Mouse (Mus musculus): Measurements from ENCODE around the gene Hdgfl2. TPM values are rescaled to one million over a fixed set of nuclear protein-coding genes. Genes with fewer than 3 reads are reported as not detected.
"Not testable (repeated sequence)": the region's sequence is repeated elsewhere in the genome, so short reads cannot be mapped to it uniquely, and the experiment has no call there.

The Hdgfl2 gene
- polyA plus RNA-seq, 1 experiment from 2014 or later = 101 TPM

DNA sequence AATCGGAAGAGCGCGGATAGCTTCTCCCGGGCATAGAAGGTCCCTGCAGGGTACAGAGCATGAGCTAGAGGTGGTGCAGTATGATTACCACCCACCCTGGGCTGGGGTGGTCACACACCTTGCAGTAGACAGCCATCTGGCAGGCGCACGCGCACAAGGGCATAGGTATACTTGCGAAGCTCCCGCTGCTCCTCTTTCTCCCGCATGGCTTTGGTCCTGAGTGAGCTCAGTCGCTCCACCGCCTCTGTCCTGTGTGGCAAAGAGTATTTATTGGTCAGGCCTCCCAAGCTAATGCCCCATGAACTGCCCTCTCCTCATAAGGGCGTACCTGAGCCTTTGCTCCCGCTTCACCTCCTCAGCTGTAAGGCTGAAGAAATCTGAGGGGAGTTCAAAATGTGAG, 10.4 kb upstream of the Hdgfl2 start:
- DNase-seq (ENCODE audit: low spot score) (no peak), ATAC-seq (replicated peaks; ENCODE audit: insufficient number of reproducible peaks, low FRiP score, low TSS enrichment, low read depth) (no peak)
- Histone ChIP-seq H3K4me2 (ENCODE audit: low read depth, low read length) (no peak overlapping the region), H3K27ac (replicated peaks; ENCODE audit: low read depth, low read length) (no peak overlapping the region), H3K9me3 (replicated peaks; ENCODE audit: control insufficient read depth, low read length) (no peaks in the 10 kb centered on the region), H3K4me3 (ENCODE audit: low read depth, low read length) (no peak overlapping the region), H3K9ac (replicated peaks; ENCODE audit: low read length) (no peak overlapping the region), H3K4me1 (ENCODE audit: control insufficient read depth, insufficient read depth, low read length) (no peaks in the 10 kb centered on the region; the same call in 1 of the 2 replicates), H3K36me3 (replicated peaks; ENCODE audit: control insufficient read depth, insufficient read depth, low read depth, low read length) (peaks cover 26% of the 10 kb centered on the region), H3K27me3 (ENCODE audit: control insufficient read depth, insufficient read depth, low read length) (no peaks in the 10 kb centered on the region)
- WGBS = 94% methylated on average over 14 of the region's 14 CpGs

DNA sequence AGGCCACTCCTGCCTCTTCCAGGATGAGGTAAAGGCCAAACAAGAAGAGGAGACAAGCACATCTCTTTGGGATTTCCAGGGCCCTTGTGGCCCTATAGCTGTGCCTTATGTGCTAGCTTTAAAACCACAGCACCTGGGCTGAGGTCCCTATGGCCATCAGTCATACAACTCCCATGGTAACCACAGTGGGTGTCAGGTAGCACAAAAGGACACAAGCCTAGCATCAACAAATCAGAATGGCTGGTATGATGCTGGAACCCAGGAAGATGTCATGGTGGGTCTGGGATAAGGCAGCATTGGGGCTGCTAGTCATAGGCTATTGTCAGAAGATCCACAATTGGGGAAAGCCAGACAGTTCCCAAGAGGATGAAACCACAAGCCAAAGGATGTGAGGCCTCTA, 8.3 kb upstream of the Hdgfl2 start:
- no peaks in the 10 kb centered on the region for H3K9me3 ChIP-seq (replicated peaks; ENCODE audit: control insufficient read depth, low read length)
- no peak overlapping the region for H3K4me3 ChIP-seq (ENCODE audit: low read depth, low read length)
- H3K36me3 ChIP-seq (replicated peaks; ENCODE audit: control insufficient read depth, insufficient read depth, low read depth, low read length) = peaks cover 22% of the 10 kb centered on the region
- no peak overlapping the region for H3K9ac ChIP-seq (replicated peaks; ENCODE audit: low read length)
- H3K4me1 ChIP-seq (ENCODE audit: control insufficient read depth, insufficient read depth, low read length) = no peaks in the 10 kb centered on the region; the same call in 1 of the 2 replicates
- H3K4me2 ChIP-seq (ENCODE audit: low read depth, low read length) = no peak overlapping the region
- no peak for DNase-seq (ENCODE audit: low spot score)
- H3K27me3 ChIP-seq (ENCODE audit: control insufficient read depth, insufficient read depth, low read length) = no peaks in the 10 kb centered on the region
- H3K27ac ChIP-seq (replicated peaks; ENCODE audit: low read depth, low read length) = no peak overlapping the region
- ATAC-seq (replicated peaks; ENCODE audit: insufficient number of reproducible peaks, low FRiP score, low TSS enrichment, low read depth) = no peak

DNA sequence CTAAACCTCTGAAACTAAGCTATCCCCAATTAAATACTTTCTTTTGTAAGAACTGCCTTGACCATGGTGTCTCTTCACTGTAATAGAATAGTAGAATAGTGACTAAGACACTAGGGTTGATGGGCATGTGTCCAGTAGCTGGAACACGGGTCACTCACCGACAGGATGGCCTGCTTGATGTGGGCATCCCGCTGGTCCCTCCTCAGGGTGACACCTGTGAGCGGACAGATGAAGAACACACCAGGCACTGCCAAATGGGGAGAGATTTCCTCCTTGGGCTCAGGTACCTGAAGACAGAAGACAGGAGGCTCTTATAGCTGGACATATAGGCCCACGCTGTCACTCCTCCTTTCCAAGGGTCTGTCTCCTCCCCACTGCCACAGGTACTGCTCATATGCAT, 7.2 kb upstream of the Hdgfl2 start:
- no peak overlapping the region for H3K4me2 ChIP-seq (ENCODE audit: low read depth, low read length)
- WGBS = 96% methylated on average over 5 of the region's 5 CpGs
- H3K9ac ChIP-seq (replicated peaks; ENCODE audit: low read length) = no peak overlapping the region
- no peak overlapping the region for H3K27ac ChIP-seq (replicated peaks; ENCODE audit: low read depth, low read length)
- no peak for ATAC-seq (replicated peaks; ENCODE audit: insufficient number of reproducible peaks, low FRiP score, low TSS enrichment, low read depth)
- H3K27me3 ChIP-seq (ENCODE audit: control insufficient read depth, insufficient read depth, low read length) = no peaks in the 10 kb centered on the region
- no peaks in the 10 kb centered on the region for H3K9me3 ChIP-seq (replicated peaks; ENCODE audit: control insufficient read depth, low read length)
- peaks cover 19% of the 10 kb centered on the region for H3K36me3 ChIP-seq (replicated peaks; ENCODE audit: control insufficient read depth, insufficient read depth, low read depth, low read length)
- no peak for DNase-seq (ENCODE audit: low spot score)
- no peak overlapping the region for H3K4me3 ChIP-seq (ENCODE audit: low read depth, low read length)
- no peaks in the 10 kb centered on the region; the same call in 1 of the 2 replicates for H3K4me1 ChIP-seq (ENCODE audit: control insufficient read depth, insufficient read depth, low read length)

DNA sequence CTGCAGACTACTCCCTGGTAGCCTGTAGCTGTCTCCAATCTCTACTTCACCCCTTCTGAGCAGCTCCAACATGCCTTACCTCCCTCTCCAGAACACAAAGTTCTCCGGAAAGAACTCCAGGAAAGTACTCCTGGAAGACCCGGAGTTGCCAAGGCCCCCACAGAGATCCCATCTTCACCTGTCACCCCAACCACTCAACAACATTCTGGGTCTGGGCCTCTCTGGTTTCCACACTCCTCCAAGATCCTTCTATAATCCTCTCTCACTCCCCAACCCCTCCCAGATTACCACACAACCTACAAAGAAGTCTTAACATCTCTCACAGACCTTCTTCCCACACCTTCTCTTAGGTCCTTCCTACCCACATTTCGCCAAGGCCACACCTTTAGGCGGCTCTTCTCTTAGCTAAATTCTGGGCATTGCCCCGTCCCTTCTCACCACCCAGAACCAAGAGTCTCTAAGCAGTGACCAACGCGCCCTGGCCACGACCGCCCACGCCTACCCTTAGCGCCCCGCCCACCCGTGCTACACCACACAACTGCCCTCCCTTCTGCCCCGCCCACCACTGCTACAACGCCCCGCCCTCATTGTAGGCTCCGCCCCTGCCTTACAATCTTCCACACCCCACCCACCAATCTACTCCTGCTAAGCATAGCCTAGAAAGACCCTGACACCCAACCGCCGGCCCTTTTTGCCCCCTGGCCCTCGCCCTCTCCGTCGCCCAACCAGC, 5.2 kb upstream of the Hdgfl2 start:
- peaks cover 8% of the 10 kb centered on the region; the same call in 1 of the 2 replicates for H3K36me3 ChIP-seq (replicated peaks; ENCODE audit: control insufficient read depth, insufficient read depth, low read depth, low read length)
- H3K9ac ChIP-seq (replicated peaks; ENCODE audit: low read length) = peak overlapping the region; percentile 73
- DNase-seq (ENCODE audit: low spot score) = peak; percentile 86
- WGBS = 9% methylated on average over 22 of the region's 22 CpGs
- H3K4me3 ChIP-seq (ENCODE audit: low read depth, low read length) = peak overlapping the region; percentile 58
- peak overlapping the region; percentile 77 for H3K27ac ChIP-seq (replicated peaks; ENCODE audit: low read depth, low read length)
- ATAC-seq (replicated peaks; ENCODE audit: insufficient number of reproducible peaks, low FRiP score, low TSS enrichment, low read depth) = 0 out of 2 replicates have a peak, but pooled peaks have one; percentile 0
- no peaks in the 10 kb centered on the region for H3K9me3 ChIP-seq (replicated peaks; ENCODE audit: control insufficient read depth, low read length)
- peak overlapping the region; percentile 68 for H3K4me2 ChIP-seq (ENCODE audit: low read depth, low read length)
- H3K27me3 ChIP-seq (ENCODE audit: control insufficient read depth, insufficient read depth, low read length) = no peaks in the 10 kb centered on the region
- H3K4me1 ChIP-seq (ENCODE audit: control insufficient read depth, insufficient read depth, low read length) = no peaks in the 10 kb centered on the region; the same call in 1 of the 2 replicates

DNA sequence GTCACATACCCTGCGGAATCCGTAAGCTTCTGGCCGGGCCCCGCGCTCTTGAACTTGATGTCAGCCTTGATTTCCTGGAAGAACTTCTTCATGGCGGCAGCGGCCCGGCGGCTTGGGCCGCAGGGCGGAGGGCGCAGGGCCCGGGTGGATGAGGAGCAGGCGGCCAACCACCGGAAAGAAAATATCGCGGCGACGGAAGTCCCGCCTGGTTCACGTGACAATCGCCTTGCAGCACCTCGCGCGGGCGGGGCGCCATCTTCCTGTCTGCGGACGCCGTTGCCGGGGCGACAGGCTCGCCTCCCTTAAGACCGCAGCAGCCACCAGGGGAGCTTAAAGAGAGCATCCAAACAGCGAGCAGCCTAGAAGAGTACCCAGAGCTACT, 4.6 kb upstream of the Hdgfl2 start, which contains the start of gene Ubxn6:
Gene Ubxn6, minus strand, starts transcription at position 202 of the 382 bp plus-strand sequence.
- H3K27me3 ChIP-seq (ENCODE audit: control insufficient read depth, insufficient read depth, low read length) = no peaks in the 10 kb centered on the region
- H3K9me3 ChIP-seq (replicated peaks; ENCODE audit: control insufficient read depth, low read length) = no peaks in the 10 kb centered on the region
- peak within 1 kb of the TSS; percentile 77 for H3K27ac ChIP-seq (replicated peaks; ENCODE audit: low read depth, low read length)
- peak within 1 kb of the TSS; percentile 58 for H3K4me3 ChIP-seq (ENCODE audit: low read depth, low read length)
- H3K4me1 ChIP-seq (ENCODE audit: control insufficient read depth, insufficient read depth, low read length) = no peaks in the 10 kb centered on the region; the same call in 1 of the 2 replicates
- peak; percentile 55 for ATAC-seq (replicated peaks; ENCODE audit: insufficient number of reproducible peaks, low FRiP score, low TSS enrichment, low read depth)
- H3K4me2 ChIP-seq (ENCODE audit: low read depth, low read length) = peak within 1 kb of the TSS; percentile 68
- WGBS = under 1% methylated on average over 35 of the region's 35 CpGs
- H3K9ac ChIP-seq (replicated peaks; ENCODE audit: low read length) = peak within 1 kb of the TSS; percentile 73
- H3K36me3 ChIP-seq (replicated peaks; ENCODE audit: control insufficient read depth, insufficient read depth, low read depth, low read length) = peaks cover 4% of the 10 kb centered on the region; the same call in 1 of the 2 replicates
- DNase-seq (ENCODE audit: low spot score) = peak; percentile 98

DNA sequence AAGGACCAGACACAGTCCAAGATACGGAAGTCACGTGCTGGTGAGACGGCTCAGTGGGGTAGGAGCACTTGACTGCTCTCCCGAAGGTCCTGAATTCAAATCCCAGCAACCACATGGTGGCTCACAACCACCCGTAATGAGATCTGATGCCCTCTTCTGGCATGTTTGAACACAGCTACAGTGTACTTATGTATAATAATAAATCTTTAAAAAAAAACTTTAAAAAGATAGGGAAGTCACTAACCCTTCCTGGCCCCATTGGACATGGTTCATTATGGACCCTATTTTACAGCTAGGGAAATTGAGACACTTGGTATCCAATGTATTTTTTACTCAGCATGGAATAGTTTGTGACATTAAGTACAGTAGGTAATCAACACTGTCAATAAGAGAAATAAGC, 1.9 kb upstream of the Hdgfl2 start:
- ATAC-seq (replicated peaks; ENCODE audit: insufficient number of reproducible peaks, low FRiP score, low TSS enrichment, low read depth) (no peak), DNase-seq (ENCODE audit: low spot score) (no peak)
- Histone ChIP-seq H3K9ac (replicated peaks; ENCODE audit: low read length) (no peak overlapping the region), H3K9me3 (replicated peaks; ENCODE audit: control insufficient read depth, low read length) (no peaks in the 10 kb centered on the region), H3K4me1 (ENCODE audit: control insufficient read depth, insufficient read depth, low read length) (peaks cover 4% of the 10 kb centered on the region), H3K4me2 (ENCODE audit: low read depth, low read length) (no peak overlapping the region), H3K4me3 (ENCODE audit: low read depth, low read length) (no peak overlapping the region), H3K36me3 (replicated peaks; ENCODE audit: control insufficient read depth, insufficient read depth, low read depth, low read length) (no peaks in the 10 kb centered on the region; the same call in 1 of the 2 replicates), H3K27ac (replicated peaks; ENCODE audit: low read depth, low read length) (no peak overlapping the region), H3K27me3 (ENCODE audit: control insufficient read depth, insufficient read depth, low read length) (no peaks in the 10 kb centered on the region)
- WGBS = 90% methylated on average over 5 of the region's 5 CpGs

DNA sequence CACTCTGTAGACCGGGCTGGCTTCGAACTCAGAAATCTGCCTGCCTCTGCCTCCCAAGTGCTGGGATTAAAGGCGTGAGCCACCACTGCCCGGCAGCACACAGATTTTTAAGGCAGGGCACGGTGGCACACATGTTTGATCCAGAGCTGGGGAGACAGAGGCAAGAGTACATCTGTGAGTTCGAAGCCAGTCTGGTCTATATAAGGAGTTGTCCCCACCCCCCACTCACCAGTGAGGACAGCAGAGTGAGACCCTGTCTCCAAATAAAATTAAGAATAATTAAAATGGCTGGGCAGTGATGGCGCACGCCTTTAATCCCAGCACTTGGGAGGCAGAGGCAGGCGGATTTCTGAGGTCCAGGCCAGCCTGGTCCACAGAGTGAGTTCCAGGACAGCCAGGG, 1.1 kb upstream of the Hdgfl2 start:
- not testable (repeated sequence) for H3K9ac ChIP-seq (replicated peaks; ENCODE audit: low read length); H3K9me3 ChIP-seq (replicated peaks; ENCODE audit: control insufficient read depth, low read length); DNase-seq (ENCODE audit: low spot score); H3K27ac ChIP-seq (replicated peaks; ENCODE audit: low read depth, low read length); ATAC-seq (replicated peaks; ENCODE audit: insufficient number of reproducible peaks, low FRiP score, low TSS enrichment, low read depth); H3K4me3 ChIP-seq (ENCODE audit: low read depth, low read length); H3K4me1 ChIP-seq (ENCODE audit: control insufficient read depth, insufficient read depth, low read length); H3K36me3 ChIP-seq (replicated peaks; ENCODE audit: control insufficient read depth, insufficient read depth, low read depth, low read length); H3K27me3 ChIP-seq (ENCODE audit: control insufficient read depth, insufficient read depth, low read length); H3K4me2 ChIP-seq (ENCODE audit: low read depth, low read length)
- WGBS = 63% methylated on average over 9 of the region's 9 CpGs

DNA sequence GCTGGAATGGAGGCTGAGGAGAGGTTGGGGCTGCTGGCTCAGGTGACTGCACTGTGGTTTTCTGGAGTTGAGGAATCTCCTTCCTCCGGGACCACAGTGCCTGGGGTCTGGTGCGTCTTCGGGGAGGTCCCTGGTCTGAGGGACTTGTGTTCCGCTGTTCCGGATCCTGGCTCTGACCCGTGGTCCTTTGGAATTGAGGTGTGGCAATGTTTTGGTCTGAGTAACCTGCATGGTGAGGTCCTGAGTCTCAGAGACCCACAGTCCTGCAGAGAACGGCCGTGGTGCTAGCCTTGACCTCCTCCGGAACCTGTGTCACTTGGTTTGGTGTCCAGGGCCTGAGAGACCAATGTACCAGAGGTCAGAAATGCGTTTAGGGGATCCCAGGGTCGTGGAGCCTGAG, 487 bp downstream of the Hdgfl2 start:
- Histone ChIP-seq H3K4me3 (ENCODE audit: low read depth, low read length) (peak overlapping the region; percentile 96), H3K27me3 (ENCODE audit: control insufficient read depth, insufficient read depth, low read length) (no peaks in the 10 kb centered on the region), H3K9me3 (replicated peaks; ENCODE audit: control insufficient read depth, low read length) (no peaks in the 10 kb centered on the region), H3K4me1 (ENCODE audit: control insufficient read depth, insufficient read depth, low read length) (peaks cover 4% of the 10 kb centered on the region; the same call in 1 of the 2 replicates), H3K9ac (replicated peaks; ENCODE audit: low read length) (peak overlapping the region; percentile 82), H3K36me3 (replicated peaks; ENCODE audit: control insufficient read depth, insufficient read depth, low read depth, low read length) (no peaks in the 10 kb centered on the region; the same call in 1 of the 2 replicates), H3K4me2 (ENCODE audit: low read depth, low read length) (peak overlapping the region; percentile 92), H3K27ac (replicated peaks; ENCODE audit: low read depth, low read length) (no peak overlapping the region)
- 1% methylated on average over 11 of the region's 11 CpGs for WGBS
- no peak for DNase-seq (ENCODE audit: low spot score)
- ATAC-seq (replicated peaks; ENCODE audit: insufficient number of reproducible peaks, low FRiP score, low TSS enrichment, low read depth) = peak; percentile 0; the same call in 1 of the 2 replicates

Data from embryonic facial prominence, embryonic 11.5 days (tissue).